ENCODE assay signal across 10 mouse cellular contexts in the genomic region with DNA sequence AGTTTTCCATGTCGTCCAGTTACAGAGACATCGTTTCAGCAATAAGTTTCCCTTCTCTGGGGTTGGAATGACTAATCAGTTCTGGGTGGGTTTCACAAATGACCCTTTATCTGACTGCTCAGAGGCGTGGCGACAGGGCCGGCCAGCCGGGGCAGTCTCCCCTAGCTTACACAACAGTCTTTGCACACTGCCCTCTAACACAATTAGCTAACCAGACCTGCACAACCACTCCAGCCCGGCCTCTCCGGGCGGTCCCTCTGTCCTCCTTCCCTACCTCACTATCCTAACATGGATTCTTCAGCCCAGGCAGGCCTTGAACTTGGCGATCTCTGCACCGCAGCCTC.
DNase-seq lines count a peak whose midpoint lies in the region; ATAC-seq and TF ChIP-seq lines count a peak whose summit lies in the region.
"Had no signal": no experiment of that assay in that cellular context is flagged by ENCODE, and none has a peak within 500 bp of the region (broad histone marks: within the 10 kb centered on the region; RNA-seq: fewer than 3 reads in every experiment).

No protein-coding gene starts in this region.

- no peak overlapping the region for H3K9ac ChIP-seq in intestine, embryonic 15.5 days
- peak overlapping the region; percentile 76 for H3K9ac ChIP-seq in liver, adult 2 months (ENCODE audit: low read depth, low read length)
- H3K9ac ChIP-seq in hindbrain, embryonic 16.5 days (ENCODE audit: low read depth, low read length): no peak overlapping the region
- H3K9ac ChIP-seq: heart, embryonic 13.5 days; neural tube, embryonic 13.5 days had no signal

- 45% methylated on average over 11 of the region's 11 CpGs for WGBS in intestine, embryonic 15.5 days
- 16% methylated on average over 11 of the region's 11 CpGs for WGBS in liver, adult 2 months
- 78% methylated on average over 11 of the region's 11 CpGs for WGBS in hindbrain, embryonic 16.5 days

- H3K36me3 ChIP-seq in intestine, embryonic 15.5 days: no peaks in the 10 kb centered on the region
- H3K36me3 ChIP-seq in liver, adult 2 months (ENCODE audit: control insufficient read depth, insufficient read depth, low read length): no peaks in the 10 kb centered on the region; the same call in 1 of the 2 replicates
- no peaks in the 10 kb centered on the region for H3K36me3 ChIP-seq in hindbrain, embryonic 16.5 days (ENCODE audit: control insufficient read depth, insufficient read depth, low read length)
- H3K36me3 ChIP-seq: heart, embryonic 13.5 days; neural tube, embryonic 13.5 days had no signal

- ATAC-seq in intestine, embryonic 15.5 days: peak; percentile 83
- peak; percentile 43 for ATAC-seq in megakaryocyte, adult 5-6 weeks (ENCODE audit: poor library complexity, severe bottlenecking)
- ATAC-seq in hindbrain, embryonic 16.5 days: no peak

- H3K4me1 ChIP-seq in intestine, embryonic 15.5 days (replicated peaks): peaks cover 16% of the 10 kb centered on the region; the same call in 1 of the 2 replicates
- H3K4me1 ChIP-seq in liver, adult 2 months (ENCODE audit: control insufficient read depth, insufficient read depth, low read length): peaks cover 29% of the 10 kb centered on the region
- no peaks in the 10 kb centered on the region for H3K4me1 ChIP-seq in hindbrain, embryonic 16.5 days (ENCODE audit: control insufficient read depth, insufficient read depth, low read depth, low read length)
- H3K4me1 ChIP-seq: neural tube, embryonic 13.5 days had no signal

- TF ChIP-seq POLR2A in liver, adult 2 months (IDR thresholded peaks at IDR 0.05; ENCODE audit: extremely low read depth, insufficient read depth, low read length): no peak

- peak overlapping the region; percentile 45 for H3K4me2 ChIP-seq in intestine, embryonic 15.5 days (replicated peaks)
- no peak overlapping the region for H3K4me2 ChIP-seq in hindbrain, embryonic 16.5 days (ENCODE audit: low read length)
- H3K4me2 ChIP-seq: heart, embryonic 13.5 days; neural tube, embryonic 13.5 days had no signal

- peak; percentile 66 for DNase-seq in adrenal gland, postnatal 10 days
- no peak for DNase-seq in adrenal gland, adult 8-10 months
- peak; percentile 88 for DNase-seq in liver, adult 2 months (ENCODE audit: extremely low read depth, low read depth, low spot score)
- DNase-seq in cerebellum, adult 18-20 months: no peak
- DNase-seq in MN1 (ENCODE audit: low spot score): no peak

- peaks cover 9% of the 10 kb centered on the region; the same call in 1 of the 2 replicates for H3K79me2 ChIP-seq in liver, adult 2 months (ENCODE audit: control insufficient read depth, insufficient read depth, low read length)

- H3K27me3 ChIP-seq in intestine, embryonic 15.5 days (replicated peaks): no peaks in the 10 kb centered on the region
- H3K27me3 ChIP-seq in liver, adult 2 months (ENCODE audit: control insufficient read depth, insufficient read depth, low read length): no peaks in the 10 kb centered on the region
- H3K27me3 ChIP-seq in hindbrain, embryonic 16.5 days (replicated peaks; ENCODE audit: control insufficient read depth, insufficient read depth, low read length): no peaks in the 10 kb centered on the region
- H3K27me3 ChIP-seq: heart, embryonic 13.5 days; neural tube, embryonic 13.5 days had no signal

- peak overlapping the region; percentile 89 for H3K27ac ChIP-seq in intestine, embryonic 15.5 days
- peak overlapping the region; percentile 88 for H3K27ac ChIP-seq in liver, adult 2 months (replicated peaks; ENCODE audit: insufficient read depth, low read depth, low read length)
- H3K27ac ChIP-seq in hindbrain, embryonic 16.5 days (ENCODE audit: low read depth, low read length): no peak overlapping the region
- H3K27ac ChIP-seq: heart, embryonic 13.5 days; neural tube, embryonic 13.5 days had no signal

- no peak overlapping the region for H3K4me3 ChIP-seq in intestine, embryonic 15.5 days (replicated peaks)
- peak overlapping the region; percentile 44; the same call in 1 of the 2 replicates for H3K4me3 ChIP-seq in liver, adult 2 months (ENCODE audit: insufficient read depth, low read depth, low read length)
- H3K4me3 ChIP-seq in hindbrain, embryonic 16.5 days (ENCODE audit: low read length): no peak overlapping the region
- H3K4me3 ChIP-seq: heart, embryonic 13.5 days; neural tube, embryonic 13.5 days had no signal

- H3K9me3 ChIP-seq in intestine, embryonic 15.5 days: no peaks in the 10 kb centered on the region
- no peaks in the 10 kb centered on the region for H3K9me3 ChIP-seq in hindbrain, embryonic 16.5 days (ENCODE audit: control insufficient read depth, low read length)
- H3K9me3 ChIP-seq: heart, embryonic 13.5 days; neural tube, embryonic 13.5 days had no signal

- TF ChIP-seq CTCF in liver, adult 2 months (IDR thresholded peaks at IDR 0.05; ENCODE audit: low read depth, low read length): no peak

Comparison
In these comparisons a context has a peak if more than half of its experiments do, and no peak if none do; other contexts are left out.
1. DNase-seq: peak in adrenal gland, postnatal 10 days (single experiment) and liver, adult 2 months (single experiment); none in adrenal gland, adult 8-10 months (single experiment), cerebellum, adult 18-20 months (0 of 2) and MN1 (single experiment).